Mouse (Mus musculus) stomach, postnatal 0 days (tissue): ENCODE data around the gene Lpar3. TPM values are rescaled to one million over a fixed set of nuclear protein-coding genes. Genes with fewer than 3 reads are reported as not detected.
A peak's percentile ranks its signal among the peaks of the same experiment; 100 is the strongest.

ENCODE experiments used
- ATAC-seq: fragments of 200-750 bp; cut with Nextera tagmentation; 2 replicates; pipeline ENCODE4 v1.8.0; 2017; ENCODE audit not compliant: low FRiP score, low TSS enrichment
- DNase-seq: peaks from one replicate; pipeline ENCODE4 v3.0.0-alpha.2; 2016; ENCODE audit warnings: low spot score
- H3K27ac ChIP-seq: fragments of 300-500 bp; sonication (generic); replicated peaks from 2 replicates; pipeline ENCODE4 v1.5.1; 2014; ENCODE audit warnings: mild to moderate bottlenecking, control low read depth
- H3K27me3 ChIP-seq: fragments of 300-500 bp; sonication (generic); 2 replicates; pipeline ENCODE4 v1.6.1; 2014; ENCODE audit warnings: low read length; ENCODE audit not compliant: control insufficient read depth, insufficient read depth
- H3K36me3 ChIP-seq: fragments of 300-500 bp; sonication (generic); 2 replicates; pipeline ENCODE4 v1.6.1; 2014; ENCODE audit warnings: low read length, mixed read lengths; ENCODE audit not compliant: control insufficient read depth, insufficient read depth
- H3K4me1 ChIP-seq: fragments of 300-500 bp; sonication (generic); replicated peaks from 2 replicates; pipeline ENCODE4 v1.6.1; 2014; ENCODE audit warnings: antibody characterized with exemption; ENCODE audit not compliant: control insufficient read depth, insufficient read depth
- H3K4me2 ChIP-seq: fragments of 300-500 bp; sonication (generic); replicated peaks from 2 replicates; pipeline ENCODE4 v1.6.1; 2014; ENCODE audit warnings: low read depth, mild to moderate bottlenecking, control low read depth, moderate library complexity
- H3K4me3 ChIP-seq: fragments of 300-500 bp; sonication (generic); 2 replicates; pipeline ENCODE4 v1.5.1; 2014; ENCODE audit warnings: low read depth, low read length, control low read depth
- H3K9ac ChIP-seq: fragments of 300-500 bp; sonication (generic); 2 replicates; pipeline ENCODE4 v1.6.1; 2014; ENCODE audit warnings: mild to moderate bottlenecking, low read length, control low read depth, mixed read lengths
- H3K9me3 ChIP-seq: fragments of 300-500 bp; sonication (generic); 2 replicates; pipeline ENCODE4 v1.6.1; 2016; ENCODE audit warnings: low read length; ENCODE audit not compliant: control insufficient read depth
- CTCF ChIP-seq: IDR thresholded peaks from 2 replicates; pipeline ENCODE4 v1.5.1; 2016; ENCODE audit warnings: antibody characterized with exemption, low read depth, mild to moderate bottlenecking, moderate library complexity
- EP300 ChIP-seq: optimal IDR thresholded peaks from 2 replicates; pipeline ENCODE3; 2016; ENCODE audit warnings: antibody characterized with exemption
- WGBS: fragments of 180-500 bp; shearing (Covaris S2); extraction: QIAGEN DNeasy Blood & Tissue Kit; methylation state at CpG from one replicate; pipeline ENCODE4 v1.1.7; 2014; 5-methylcytosine and 5-hydroxymethylcytosine counted together
- polyA plus RNA-seq: library from polyadenylated mRNA; unstranded; fragments of >200 nt; fragmentation: Nextera tagmentation; extraction: Ambion mirVana; gene quantifications from 2 replicates; pipeline ENCODE4 v1.2.1, GENCODE M21; 2015

Lpar3 gene
- polyA plus RNA-seq, 1 experiment from 2014 or later, result 0.38 TPM

DNA sequence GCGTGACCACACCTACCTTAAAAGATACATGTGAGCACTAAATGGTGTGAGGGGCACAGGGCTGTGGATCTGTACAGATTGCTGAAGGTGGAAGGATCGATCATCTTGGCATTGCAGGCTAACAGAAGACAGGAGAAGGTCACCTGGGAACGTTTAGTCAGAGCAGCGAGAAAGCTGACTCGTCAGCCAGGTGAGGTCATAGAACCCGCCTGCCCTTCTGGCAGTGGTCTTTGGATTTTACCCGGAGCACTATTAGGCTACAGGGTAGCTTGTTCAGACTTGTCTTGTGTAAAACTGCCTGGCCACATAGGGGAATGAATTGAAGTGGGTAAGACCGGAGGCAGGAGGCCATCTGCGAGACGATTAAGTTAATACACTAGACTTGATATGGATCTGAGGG, 43.4 kb downstream of the Lpar3 start:
- Histone ChIP-seq H3K4me2 (no peak overlapping the region), H3K4me3 (no peak overlapping the region), H3K27me3 (no peaks in the 10 kb centered on the region), H3K4me1 (no peaks in the 10 kb centered on the region), H3K9ac (no peak overlapping the region), H3K9me3 (no peaks in the 10 kb centered on the region), H3K36me3 (no peaks in the 10 kb centered on the region), H3K27ac (no peak overlapping the region)
- TF ChIP-seq CTCF (no peak), EP300 (no peak)
- WGBS, result 74% methylated on average over 10 of the region's 10 CpGs
- DNase-seq (no peak), ATAC-seq (no peak)

DNA sequence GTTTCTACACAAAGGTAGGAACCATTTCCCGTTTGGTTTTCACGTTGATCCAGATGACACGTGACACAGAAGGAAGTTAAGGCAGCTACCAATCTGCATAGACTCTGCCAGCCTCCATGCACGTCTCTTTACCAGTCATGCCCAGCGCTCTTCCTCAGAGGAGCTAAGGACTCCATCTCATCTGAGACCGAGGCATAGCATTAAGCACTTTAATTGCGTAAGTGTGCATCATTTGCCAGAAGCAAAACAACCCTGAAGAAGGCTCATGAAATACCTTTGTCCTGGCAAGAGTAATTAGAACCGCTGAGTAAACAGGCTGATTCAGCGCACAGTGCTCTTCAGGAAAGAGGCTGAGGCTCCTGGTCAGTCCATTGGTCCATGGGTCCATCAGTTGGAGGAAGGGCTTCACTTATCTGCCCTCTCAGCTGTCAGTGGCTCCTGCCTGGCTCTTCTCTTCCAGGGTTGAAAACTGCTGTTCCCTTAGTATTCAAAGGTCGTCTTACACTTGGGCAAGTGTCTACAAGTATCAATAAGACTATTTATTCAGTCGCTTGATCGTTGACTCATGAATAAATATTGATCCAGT, 44.9 kb downstream of the Lpar3 start:
- no peak overlapping the region for H3K9ac ChIP-seq
- no peak overlapping the region for H3K4me2 ChIP-seq
- H3K27ac ChIP-seq, result no peak overlapping the region
- H3K27me3 ChIP-seq, result no peaks in the 10 kb centered on the region
- H3K4me1 ChIP-seq, result no peaks in the 10 kb centered on the region
- TF ChIP-seq EP300, result no peak
- no peak for TF ChIP-seq CTCF
- H3K9me3 ChIP-seq, result no peaks in the 10 kb centered on the region
- no peak overlapping the region for H3K4me3 ChIP-seq
- WGBS, result 52% methylated on average over 12 of the region's 12 CpGs
- no peak for DNase-seq
- H3K36me3 ChIP-seq, result no peaks in the 10 kb centered on the region
- ATAC-seq, result 0 out of 2 replicates have a peak, but pooled peaks have one; percentile 42

DNA sequence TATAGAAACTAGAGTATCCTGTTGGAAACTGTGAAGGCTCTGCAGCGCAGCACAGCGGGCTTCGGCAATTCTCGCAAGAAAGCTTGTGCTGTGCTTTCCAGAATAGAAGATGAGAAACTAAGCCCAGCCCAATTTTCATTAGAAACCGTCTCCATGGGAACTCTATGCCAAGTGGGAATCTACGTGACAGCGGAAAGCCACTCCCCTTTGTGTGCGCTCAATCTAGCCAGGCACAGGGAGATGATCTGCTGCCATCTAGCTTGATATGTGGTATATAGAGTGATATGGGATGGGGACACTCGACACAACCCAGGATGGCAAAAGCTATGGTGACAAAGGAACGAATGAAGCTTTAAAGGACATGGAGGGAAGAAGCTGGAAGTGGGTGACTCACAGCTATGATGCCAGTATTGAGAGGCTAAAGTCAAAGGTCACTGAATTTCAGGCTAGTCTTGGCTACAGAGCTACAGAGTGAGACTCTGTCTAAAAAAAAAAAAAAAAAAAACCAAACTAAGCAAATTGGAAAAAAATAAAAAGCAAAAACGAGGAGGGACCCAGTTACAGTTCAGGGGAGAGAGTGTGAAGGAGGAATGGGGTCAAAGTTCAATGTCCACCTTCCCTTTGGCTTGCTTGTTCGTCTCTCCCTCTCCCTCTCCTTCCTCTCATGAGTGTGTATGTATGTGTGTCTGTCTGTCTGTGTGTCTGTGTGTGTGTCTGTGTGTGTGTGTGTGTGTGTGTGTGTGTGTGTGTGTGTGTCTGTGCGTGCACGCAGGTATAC, 47.5 kb downstream of the Lpar3 start:
- H3K9me3 ChIP-seq, result no peaks in the 10 kb centered on the region
- TF ChIP-seq EP300 (no peak), CTCF (0 out of 2 replicates have a peak, but pooled peaks have one; percentile 35)
- no peaks in the 10 kb centered on the region for H3K27me3 ChIP-seq
- no peak overlapping the region for H3K27ac ChIP-seq
- H3K36me3 ChIP-seq, result no peaks in the 10 kb centered on the region
- H3K4me1 ChIP-seq, result no peaks in the 10 kb centered on the region
- DNase-seq (no peak), ATAC-seq (no peak)
- H3K4me3 ChIP-seq, result no peak overlapping the region
- 78% methylated on average over 14 of the region's 14 CpGs for WGBS
- no peak overlapping the region for H3K9ac ChIP-seq
- no peak overlapping the region for H3K4me2 ChIP-seq

DNA sequence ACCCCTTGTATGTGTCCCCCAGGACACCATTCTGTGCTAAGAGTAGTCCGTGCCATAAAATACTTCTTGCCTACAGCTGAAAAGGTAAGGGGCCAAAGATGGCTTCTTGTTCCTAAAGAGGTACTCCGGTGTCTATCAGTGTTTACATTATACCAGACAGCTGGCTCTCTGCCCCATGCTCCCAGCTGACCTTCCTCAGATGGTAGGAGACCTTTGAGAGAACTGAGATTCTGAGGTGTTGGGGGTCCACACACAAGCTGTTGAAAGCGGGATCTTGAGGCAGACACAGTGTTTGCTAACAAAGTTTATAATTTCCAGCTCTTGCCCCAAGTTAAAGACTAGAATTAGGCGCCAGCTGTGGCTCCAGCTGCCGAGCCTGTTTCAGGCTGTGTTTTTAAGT, 53.7 kb downstream of the Lpar3 start:
- H3K4me2 ChIP-seq, result no peak overlapping the region
- DNase-seq (no peak), ATAC-seq (no peak)
- WGBS, result 36% methylated on average over 5 of the region's 5 CpGs
- no peaks in the 10 kb centered on the region for H3K27me3 ChIP-seq
- H3K9me3 ChIP-seq, result no peaks in the 10 kb centered on the region
- no peak for TF ChIP-seq CTCF
- TF ChIP-seq EP300, result no peak
- H3K9ac ChIP-seq, result no peak overlapping the region
- no peak overlapping the region for H3K27ac ChIP-seq
- no peaks in the 10 kb centered on the region for H3K36me3 ChIP-seq
- no peak overlapping the region for H3K4me3 ChIP-seq
- H3K4me1 ChIP-seq, result no peaks in the 10 kb centered on the region

DNA sequence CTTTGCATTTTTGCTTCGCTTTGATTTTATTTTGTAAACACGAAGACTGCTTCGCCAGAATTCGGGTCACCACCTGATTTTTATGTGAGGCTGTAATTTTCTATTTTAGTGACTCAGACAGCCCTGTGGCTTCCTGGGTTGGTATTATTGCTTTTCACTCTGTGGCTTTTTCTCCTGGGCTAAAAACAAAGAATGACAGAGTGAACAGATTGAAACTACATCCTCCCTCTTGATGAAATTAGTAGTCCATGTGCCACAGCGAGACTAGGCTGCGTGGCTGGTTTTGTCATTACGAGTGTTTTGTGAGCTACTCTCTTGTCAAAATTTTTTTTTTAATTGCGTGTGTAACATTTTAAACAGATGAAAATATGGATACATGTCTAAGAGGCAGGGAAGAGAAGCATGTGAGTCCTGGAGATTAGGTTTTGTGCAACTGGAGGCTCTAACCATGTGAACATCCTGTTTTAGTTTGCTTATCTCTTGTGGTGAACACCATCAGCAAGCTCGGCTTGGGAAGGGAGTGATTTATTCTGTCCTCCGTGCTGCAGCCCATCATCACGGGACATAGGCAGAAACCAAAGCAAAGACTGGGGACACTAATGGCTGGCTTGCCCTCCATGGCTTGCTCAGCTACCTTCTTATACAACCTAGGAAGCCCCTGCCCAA, 54.7 kb downstream of the Lpar3 start:
- Histone ChIP-seq H3K27ac (no peak overlapping the region), H3K4me3 (no peak overlapping the region), H3K9me3 (no peaks in the 10 kb centered on the region), H3K27me3 (no peaks in the 10 kb centered on the region), H3K36me3 (no peaks in the 10 kb centered on the region), H3K4me1 (no peaks in the 10 kb centered on the region), H3K9ac (no peak overlapping the region), H3K4me2 (no peak overlapping the region)
- no peak for ATAC-seq
- no peak for DNase-seq
- TF ChIP-seq EP300, result no peak
- TF ChIP-seq CTCF, result no peak
- WGBS, result 67% methylated on average over 11 of the region's 11 CpGs

DNA sequence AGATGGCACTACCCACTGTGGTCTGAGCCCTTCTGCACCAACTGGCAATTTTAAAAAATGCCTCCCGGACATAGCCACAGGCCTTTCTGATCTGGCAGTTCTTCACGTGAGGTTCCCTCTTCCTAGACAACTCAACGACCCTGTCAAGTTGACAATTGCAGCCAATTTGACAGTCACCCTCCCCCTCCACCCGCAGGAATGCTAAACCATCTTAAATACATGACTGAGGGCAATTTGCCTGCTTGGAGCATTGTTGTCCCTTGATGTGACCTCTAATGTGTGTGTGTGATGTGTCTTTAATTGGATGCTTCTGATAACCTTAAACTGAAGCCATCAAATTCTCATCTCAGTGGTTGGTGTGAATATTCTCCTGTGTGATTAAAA, 55.3 kb downstream of the Lpar3 start:
- ATAC-seq (no peak), DNase-seq (no peak)
- Histone ChIP-seq H3K9me3 (no peaks in the 10 kb centered on the region), H3K4me3 (no peak overlapping the region), H3K9ac (no peak overlapping the region), H3K27me3 (no peaks in the 10 kb centered on the region), H3K27ac (no peak overlapping the region), H3K4me2 (no peak overlapping the region), H3K36me3 (no peaks in the 10 kb centered on the region), H3K4me1 (no peaks in the 10 kb centered on the region)
- 48% methylated on average over 4 of the region's 4 CpGs for WGBS
- TF ChIP-seq CTCF (no peak), EP300 (no peak)
